Mouse (Mus musculus) embryonic facial prominence, embryonic 11.5 days (tissue): ENCODE data around the gene Cyp3a13. TPM values are rescaled to one million over a fixed set of nuclear protein-coding genes. Genes with fewer than 3 reads are reported as not detected.
"Not testable (repeated sequence)": the region's sequence is repeated elsewhere in the genome, so short reads cannot be mapped to it uniquely, and the experiment has no call there.

Experiments used
- ATAC-seq: fragments of 200-750 bp; cut with Nextera tagmentation; replicated peaks from 2 replicates; pipeline ENCODE4 v1.8.0; 2017; ENCODE audit warnings: low read depth; ENCODE audit not compliant: insufficient number of reproducible peaks, low FRiP score, low TSS enrichment
- DNase-seq: peaks from one replicate; pipeline ENCODE4 v3.0.0-alpha.2; 2015; ENCODE audit warnings: low spot score
- H3K27ac ChIP-seq: fragments of 300-500 bp; sonication (generic); replicated peaks from 2 replicates; pipeline ENCODE4 v1.5.1; 2014; ENCODE audit warnings: mild to moderate bottlenecking, low read depth, low read length, control low read depth
- H3K27me3 ChIP-seq: fragments of 300-500 bp; sonication (generic); 2 replicates; pipeline ENCODE4 v1.6.1; 2014; ENCODE audit warnings: mild to moderate bottlenecking, low read length, moderate library complexity, mixed read lengths; ENCODE audit not compliant: control insufficient read depth, insufficient read depth
- H3K36me3 ChIP-seq: fragments of 300-500 bp; sonication (generic); replicated peaks from 2 replicates; pipeline ENCODE4 v1.6.1; 2014; ENCODE audit warnings: low read depth, mild to moderate bottlenecking, low read length, moderate library complexity, mixed read lengths; ENCODE audit not compliant: control insufficient read depth, insufficient read depth
- H3K4me1 ChIP-seq: fragments of 300-500 bp; sonication (generic); 2 replicates; pipeline ENCODE4 v1.6.1; 2014; ENCODE audit warnings: low read length, mixed read lengths; ENCODE audit not compliant: control insufficient read depth, insufficient read depth
- H3K4me2 ChIP-seq: fragments of 300-500 bp; sonication (generic); 2 replicates; pipeline ENCODE4 v1.6.1; 2014; ENCODE audit warnings: low read depth, mild to moderate bottlenecking, control low read depth, low read length, moderate library complexity
- H3K4me3 ChIP-seq: fragments of 300-500 bp; sonication (generic); 2 replicates; pipeline ENCODE4 v1.5.1; 2014; ENCODE audit warnings: low read depth, low read length, control low read depth
- H3K9ac ChIP-seq: fragments of 300-500 bp; sonication (generic); replicated peaks from 2 replicates; pipeline ENCODE4 v1.6.1; 2014; ENCODE audit warnings: mild to moderate bottlenecking, control low read depth, low read length
- H3K9me3 ChIP-seq: fragments of 300-500 bp; sonication (generic); replicated peaks from 2 replicates; pipeline ENCODE4 v1.6.1; 2016; ENCODE audit warnings: mild to moderate bottlenecking, low read length, inconsistent platforms, mixed read lengths; ENCODE audit not compliant: control insufficient read depth
- WGBS: fragments of 180-500 bp; shearing (Covaris S2); extraction: QIAGEN DNeasy Blood & Tissue Kit; methylation state at CpG from one replicate; pipeline ENCODE4 v1.1.7; 2014; 5-methylcytosine and 5-hydroxymethylcytosine counted together
- polyA plus RNA-seq: library from polyadenylated mRNA; unstranded; fragments of >200 nt; fragmentation: Nextera tagmentation; extraction: Ambion mirVana; gene quantifications from 2 replicates; pipeline ENCODE4 v1.2.1, GENCODE M21; 2014

Cyp3a13 gene
- polyA plus RNA-seq, 1 experiment from 2014 or later, result not detected

- Histone ChIP-seq H3K4me2 (no peak overlapping the region), H3K36me3 (no peaks in the 10 kb centered on the region), H3K4me1 (no peaks in the 10 kb centered on the region), H3K9ac (no peak overlapping the region), H3K27me3 (no peaks in the 10 kb centered on the region), H3K27ac (no peak overlapping the region), H3K9me3 (no peaks in the 10 kb centered on the region), H3K4me3 (no peak overlapping the region)
- no peak for ATAC-seq
- no peak for DNase-seq
- 61% methylated on average over 4 of the region's 4 CpGs for WGBS
These were observed 15.8 kb upstream of the Cyp3a13 start for GRCm38 (mm10) chr5:137937238-137937637.

- no peak overlapping the region for H3K4me3 ChIP-seq
- no peak overlapping the region for H3K27ac ChIP-seq
- DNase-seq, result no peak
- no peak overlapping the region for H3K9ac ChIP-seq
- H3K4me2 ChIP-seq, result no peak overlapping the region
- H3K9me3 ChIP-seq, result no peaks in the 10 kb centered on the region
- H3K4me1 ChIP-seq, result no peaks in the 10 kb centered on the region
- no peaks in the 10 kb centered on the region for H3K27me3 ChIP-seq
- ATAC-seq, result no peak
- H3K36me3 ChIP-seq, result no peaks in the 10 kb centered on the region
- WGBS, result 97% methylated on average over 2 of the region's 2 CpGs
These were observed 15.1 kb upstream of the Cyp3a13 start for GRCm38 (mm10) chr5:137936486-137936885.

- 70% methylated on average over 2 of the region's 2 CpGs for WGBS
- H3K4me2 ChIP-seq, H3K4me3 ChIP-seq, H3K27ac ChIP-seq, ATAC-seq, H3K9me3 ChIP-seq, H3K27me3 ChIP-seq, H3K4me1 ChIP-seq, DNase-seq, H3K36me3 ChIP-seq, H3K9ac ChIP-seq: not testable (repeated sequence)
These were observed 12.5 kb upstream of the Cyp3a13 start for GRCm38 (mm10) chr5:137933934-137934333.

GRCm38 (mm10) chr5:137928439-137928838 is 7.0 kb upstream of the Cyp3a13 start:
- Histone ChIP-seq H3K4me1 (no peaks in the 10 kb centered on the region), H3K4me3 (no peak overlapping the region), H3K9ac (no peak overlapping the region), H3K9me3 (no peaks in the 10 kb centered on the region), H3K27ac (no peak overlapping the region), H3K4me2 (no peak overlapping the region), H3K36me3 (no peaks in the 10 kb centered on the region), H3K27me3 (no peaks in the 10 kb centered on the region)
- DNase-seq, result no peak
- 77% methylated on average over 11 of the region's 11 CpGs for WGBS
- no peak for ATAC-seq

- H3K4me3 ChIP-seq, result no peak overlapping the region
- no peak overlapping the region for H3K27ac ChIP-seq
- H3K4me2 ChIP-seq, result no peak overlapping the region
- no peaks in the 10 kb centered on the region for H3K9me3 ChIP-seq
- H3K4me1 ChIP-seq, result no peaks in the 10 kb centered on the region
- DNase-seq (no peak), ATAC-seq (no peak)
- H3K27me3 ChIP-seq, result no peaks in the 10 kb centered on the region
- H3K36me3 ChIP-seq, result no peaks in the 10 kb centered on the region
- H3K9ac ChIP-seq, result no peak overlapping the region
These were observed 752 bp upstream of the Cyp3a13 start for GRCm38 (mm10) chr5:137922171-137922570.

- no peak overlapping the region for H3K4me2 ChIP-seq
- DNase-seq, result no peak
These were observed 5.9 kb downstream of the Cyp3a13 start for GRCm38 (mm10) chr5:137915550-137915949.

GRCm38 (mm10) chr5:137914508-137914907 is 6.9 kb downstream of the Cyp3a13 start:
- no peak overlapping the region for H3K27ac ChIP-seq
- DNase-seq (no peak), ATAC-seq (no peak)
- no peak overlapping the region for H3K9ac ChIP-seq
- H3K27me3 ChIP-seq, result no peaks in the 10 kb centered on the region
- H3K4me2 ChIP-seq, result no peak overlapping the region
- no peaks in the 10 kb centered on the region for H3K9me3 ChIP-seq
- H3K4me1 ChIP-seq, result no peaks in the 10 kb centered on the region
- H3K4me3 ChIP-seq, result no peak overlapping the region
- H3K36me3 ChIP-seq, result no peaks in the 10 kb centered on the region

More at GRCm38 (mm10) chr5:137915550-137915949, 5.9 kb downstream of the Cyp3a13 start:
- no peaks in the 10 kb centered on the region for H3K4me1 ChIP-seq
- no peaks in the 10 kb centered on the region for H3K27me3 ChIP-seq
- ATAC-seq, result no peak
- no peaks in the 10 kb centered on the region for H3K9me3 ChIP-seq
- H3K36me3 ChIP-seq, result no peaks in the 10 kb centered on the region
- H3K9ac ChIP-seq, result no peak overlapping the region
- H3K27ac ChIP-seq, result no peak overlapping the region
- H3K4me3 ChIP-seq, result no peak overlapping the region
- WGBS, result 78% methylated on average over 6 of the region's 6 CpGs

- H3K9ac ChIP-seq, result no peak overlapping the region
- H3K4me2 ChIP-seq, result no peak overlapping the region
- H3K4me1 ChIP-seq, result no peaks in the 10 kb centered on the region
- no peak overlapping the region for H3K4me3 ChIP-seq
- H3K36me3 ChIP-seq, result no peaks in the 10 kb centered on the region
- DNase-seq (no peak), ATAC-seq (no peak)
- no peaks in the 10 kb centered on the region for H3K27me3 ChIP-seq
- 71% methylated on average over 3 of the region's 3 CpGs for WGBS
- no peaks in the 10 kb centered on the region for H3K9me3 ChIP-seq
- no peak overlapping the region for H3K27ac ChIP-seq
These were observed 11.7 kb downstream of the Cyp3a13 start for GRCm38 (mm10) chr5:137909564-137910262.
